Mouse (Mus musculus) cerebellum, postnatal 36 days (tissue): ENCODE data around the gene Mcur1.

ENCODE experiments used
- DNase-seq, 2 experiments: peaks; one replicate each; pipeline ENCODE4 v3.0.0; 2021 to 2022; ENCODE audit warnings: mixed read lengths in 2 of 2

The Mcur1 gene

DNA sequence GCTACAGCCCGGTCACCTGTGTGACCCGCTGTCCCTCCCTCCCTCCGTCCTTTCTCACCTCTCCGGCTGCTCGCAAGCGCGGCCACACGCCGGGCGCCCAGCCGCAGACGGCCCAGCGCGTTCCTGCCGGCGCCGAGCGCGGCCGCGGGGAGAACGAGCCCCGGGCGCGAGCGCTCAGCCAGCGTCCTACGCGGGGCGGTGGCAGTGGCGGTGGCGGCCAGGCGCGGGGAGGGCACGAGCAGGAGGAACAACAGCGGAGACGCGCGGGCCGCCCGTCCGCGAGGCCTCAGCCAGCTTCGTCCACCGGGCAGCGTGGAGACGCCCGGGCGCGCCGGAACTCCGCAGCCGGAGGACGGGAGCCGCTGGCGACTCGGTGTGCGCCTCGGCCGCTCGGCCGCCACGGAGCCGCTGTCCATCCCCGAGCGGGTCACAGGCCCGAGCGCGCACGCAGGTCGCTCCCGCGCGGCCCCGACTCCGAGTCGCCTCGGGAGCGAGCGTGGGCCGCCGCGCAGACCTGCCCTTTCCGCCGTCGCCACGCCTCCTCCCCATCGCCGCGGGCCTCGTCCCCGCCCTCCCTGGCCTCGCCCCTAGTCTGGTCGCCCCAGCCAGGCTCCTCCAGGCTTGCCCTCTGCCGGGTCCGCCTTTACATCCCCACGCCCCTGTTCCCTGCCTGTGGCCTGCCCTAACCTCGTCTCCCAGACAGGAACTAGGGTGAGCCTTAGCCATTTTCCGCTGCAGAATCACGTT lies at the start of gene Mcur1:
Gene Mcur1 (minus strand): TSS at position 481 of the 747 bp plus-strand sequence.
- DNase-seq, result peak; percentile 89 to 91

GRCm38 (mm10) chr13:43608854-43609253 lies 48.9 kb upstream of the Mcur1 start:
- no peak for DNase-seq

DNA sequence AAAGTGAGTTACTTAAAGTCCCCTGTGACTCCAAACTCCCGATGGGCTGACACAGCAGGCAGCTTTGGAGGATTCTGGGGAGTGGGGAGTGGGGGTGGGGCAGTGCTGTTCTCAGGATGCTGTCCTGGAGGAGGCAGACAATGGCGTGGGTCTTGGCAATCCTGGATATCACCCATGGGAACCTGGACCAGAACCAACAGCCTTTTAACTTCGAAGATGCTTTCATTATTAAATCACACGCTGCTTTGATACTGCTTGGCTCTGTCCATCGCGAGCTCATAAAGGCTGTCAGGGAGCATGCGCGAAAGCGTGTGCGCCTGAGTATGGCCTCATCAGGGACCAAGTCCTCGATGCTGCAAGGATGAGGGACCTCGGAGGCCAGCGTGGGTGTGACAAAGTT lies 43.1 kb upstream of the Mcur1 start:
- peak; percentile 30 to 37 for DNase-seq

DNA sequence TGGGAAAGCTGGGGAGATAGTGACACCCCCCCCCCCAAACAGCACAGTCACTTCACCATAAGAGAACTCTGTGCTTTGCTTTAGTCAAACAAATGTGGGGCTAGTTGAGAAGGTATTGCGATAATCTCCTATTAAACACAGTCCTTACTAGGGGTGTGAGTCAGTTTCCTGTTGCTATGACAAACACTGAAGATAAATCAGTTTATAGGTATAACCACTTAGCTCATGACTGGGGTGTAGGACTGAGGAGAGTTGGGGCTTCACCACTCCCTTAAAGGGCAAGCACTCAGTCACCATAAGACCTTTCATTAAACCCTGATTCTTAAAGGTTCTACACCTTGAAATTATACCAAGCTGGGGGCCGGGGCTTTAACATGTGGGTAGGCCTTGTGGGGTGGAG lies 42.4 kb upstream of the Mcur1 start:
- DNase-seq, result no peak

- no peak for DNase-seq
Observed at GRCm38 (mm10) chr13:43600967-43601366, 41.0 kb upstream of the Mcur1 start.

- peak; percentile 68 to 79 for DNase-seq
Observed at GRCm38 (mm10) chr13:43595896-43596295, 35.9 kb upstream of the Mcur1 start.

DNA sequence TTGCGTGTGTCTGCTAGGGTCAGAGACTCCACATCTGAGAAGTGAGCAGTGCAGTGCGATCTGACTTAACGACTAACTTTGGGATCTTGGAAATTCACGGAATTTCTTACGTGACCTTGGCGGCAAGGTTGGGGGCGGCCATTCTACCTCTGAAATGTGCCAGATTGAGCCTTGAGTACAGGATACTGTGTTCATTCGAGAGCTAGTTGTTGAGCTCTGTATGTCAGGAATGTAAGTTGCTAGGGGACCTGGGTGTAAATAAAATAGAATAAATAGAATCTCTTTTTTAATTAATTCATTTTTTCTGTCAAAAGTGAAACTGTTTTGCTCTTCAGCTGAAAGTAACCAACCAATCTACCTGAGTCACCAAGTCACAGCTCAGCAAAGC lies 32.7 kb upstream of the Mcur1 start:
- DNase-seq, result no peak

DNA sequence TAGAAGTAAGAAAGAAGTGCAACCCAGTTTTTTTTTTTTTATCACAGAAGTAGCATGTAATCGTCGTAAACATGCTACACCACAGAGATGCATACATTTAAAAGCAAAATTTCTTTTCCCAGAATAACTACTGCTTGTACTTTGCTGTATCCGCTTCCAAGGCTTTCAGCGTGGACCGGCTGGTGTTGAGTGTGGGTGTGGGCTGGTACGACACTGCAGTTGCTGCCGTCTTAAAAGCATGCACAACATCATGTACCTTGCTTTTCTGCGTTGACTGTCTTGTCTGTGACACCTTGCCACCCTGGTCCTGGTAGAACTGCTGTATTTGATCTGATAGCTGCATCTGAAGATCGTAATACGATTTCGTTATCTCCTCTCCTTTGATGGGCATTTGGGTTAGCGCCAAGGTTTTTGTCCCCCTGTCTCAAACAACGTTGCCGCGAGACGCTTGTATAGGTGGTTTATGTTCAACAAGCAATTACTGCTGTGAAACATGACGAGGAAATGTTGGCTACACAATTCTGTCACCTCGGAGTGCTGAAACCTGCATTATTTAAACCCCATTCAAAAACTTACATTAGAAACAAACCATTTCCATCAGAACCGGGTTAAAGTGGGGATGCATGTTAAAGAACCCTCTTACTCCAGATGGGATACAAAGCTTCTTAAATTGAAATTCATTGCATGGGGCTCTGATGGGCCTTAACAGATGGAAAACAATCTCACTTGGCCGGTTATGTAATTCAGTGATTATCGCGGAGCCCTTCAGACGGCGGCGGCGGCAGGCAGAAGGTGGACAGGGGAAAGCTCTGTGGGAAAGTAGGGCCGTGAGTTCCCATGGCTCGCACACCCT lies 32.1 kb upstream of the Mcur1 start:
- peak; percentile 35 to 40 for DNase-seq

GRCm38 (mm10) chr13:43587844-43588840 lies 28.2 kb upstream of the Mcur1 start:
- peak; percentile 44 to 46 for DNase-seq

GRCm38 (mm10) chr13:43586966-43587365 lies 27.0 kb upstream of the Mcur1 start:
- no peak for DNase-seq

GRCm38 (mm10) chr13:43585335-43585734 lies 25.3 kb upstream of the Mcur1 start:
- DNase-seq, result no peak

DNA sequence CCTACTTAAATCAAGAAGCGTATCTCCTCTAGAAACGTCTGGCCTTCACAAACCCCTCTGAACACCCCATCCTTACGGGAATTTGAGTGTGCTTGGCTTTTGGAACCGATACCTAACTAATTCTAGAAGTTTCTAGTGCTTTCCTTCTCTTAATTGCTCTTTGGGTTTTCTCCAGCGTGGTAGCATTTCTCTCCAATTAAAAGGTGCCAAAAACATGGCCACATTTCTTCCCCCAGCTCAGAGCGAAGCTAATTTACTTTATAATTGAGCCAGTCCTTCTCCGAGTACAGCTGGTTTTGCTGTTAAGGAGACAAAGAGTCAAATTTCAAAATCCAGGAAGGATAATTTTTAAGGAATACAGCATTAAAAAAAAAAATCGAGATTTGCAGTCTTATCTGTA lies 23.5 kb upstream of the Mcur1 start:
- no peak for DNase-seq

DNA sequence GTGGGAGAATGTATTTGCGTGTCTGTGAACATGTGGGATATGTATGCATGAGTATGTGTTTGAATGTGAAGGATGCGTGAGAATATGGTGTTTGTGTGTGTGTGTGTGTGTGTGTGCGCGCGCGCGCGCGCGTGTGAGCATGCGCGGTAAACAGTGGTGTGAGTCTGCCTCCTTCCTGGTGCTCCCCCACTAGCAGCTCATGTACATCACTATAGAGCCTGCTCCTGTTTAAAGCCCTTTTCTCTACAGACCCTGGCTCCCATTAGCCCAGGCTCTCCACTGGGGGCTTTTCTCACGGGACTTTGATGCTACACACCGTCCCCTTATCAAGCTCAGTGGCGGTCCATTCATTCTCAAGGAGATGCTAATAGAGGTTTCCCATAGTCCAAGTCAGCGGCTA lies 23.0 kb upstream of the Mcur1 start:
- no peak for DNase-seq

DNA sequence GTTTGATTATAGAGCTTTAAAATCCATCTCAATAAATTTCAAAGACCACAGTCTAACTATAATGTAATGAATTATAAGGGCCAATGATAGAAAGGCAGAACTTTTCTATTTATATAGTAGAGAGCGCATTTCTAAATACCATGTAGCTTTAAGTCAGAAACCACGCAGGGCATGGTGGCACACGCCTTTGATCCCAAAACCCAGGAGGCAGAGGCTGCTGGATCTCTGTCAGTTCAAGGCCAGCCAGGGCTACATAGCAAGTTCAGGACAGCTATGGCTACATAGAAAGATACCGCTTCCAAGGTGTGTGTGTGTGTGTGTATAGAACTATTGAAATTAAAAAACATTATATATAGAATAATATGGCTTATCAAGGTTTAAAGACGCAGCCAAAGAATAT lies 20.7 kb upstream of the Mcur1 start:
- DNase-seq, result no peak

GRCm38 (mm10) chr13:43579740-43580139 lies 19.7 kb upstream of the Mcur1 start:
- DNase-seq, result peak; percentile 72 to 74

DNA sequence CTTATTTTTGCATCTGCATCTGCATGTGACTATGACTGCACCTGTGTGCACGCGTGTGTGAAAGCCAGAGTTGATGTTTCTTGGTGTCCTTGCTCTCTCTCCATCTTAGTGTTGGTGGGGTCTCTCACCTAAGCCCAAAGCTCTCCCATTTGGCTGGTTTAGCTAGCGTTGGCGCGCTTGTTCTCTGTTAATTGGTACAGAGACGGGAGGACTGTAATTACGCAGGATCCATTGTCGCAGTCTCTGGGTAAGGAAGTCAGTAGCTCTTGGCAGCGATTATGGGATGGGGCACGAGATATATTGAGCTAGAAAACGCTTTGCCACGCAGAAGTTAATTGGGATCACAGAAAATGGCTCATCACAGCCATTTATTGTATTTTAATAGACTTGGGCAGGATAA lies 17.8 kb upstream of the Mcur1 start:
- no peak for DNase-seq

GRCm38 (mm10) chr13:43577254-43577653 lies 17.3 kb upstream of the Mcur1 start:
- peak in 1 of 2 experiments; percentile 26 for DNase-seq

DNA sequence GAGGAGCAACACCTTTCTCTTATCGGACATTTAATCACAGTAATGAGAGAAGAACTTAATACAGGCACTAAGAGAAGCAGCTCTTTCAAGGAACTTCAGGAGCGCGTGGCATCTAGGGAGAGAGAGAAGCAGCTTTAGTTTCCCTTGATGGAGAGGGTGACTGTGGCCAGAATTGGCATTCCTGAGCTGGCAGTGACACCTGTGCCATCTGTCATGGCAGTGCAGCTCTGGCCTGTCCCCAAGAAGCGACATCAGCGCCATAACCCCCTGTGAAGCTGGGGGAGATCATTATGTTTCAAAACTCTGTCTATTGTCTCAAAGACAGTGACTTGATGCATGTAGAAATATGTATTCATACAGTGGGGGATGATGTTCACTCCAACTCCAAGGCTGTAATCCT lies 15.4 kb upstream of the Mcur1 start:
- peak; percentile 82 to 84 for DNase-seq

GRCm38 (mm10) chr13:43573979-43574378 lies 14.0 kb upstream of the Mcur1 start:
- DNase-seq, result no peak

DNA sequence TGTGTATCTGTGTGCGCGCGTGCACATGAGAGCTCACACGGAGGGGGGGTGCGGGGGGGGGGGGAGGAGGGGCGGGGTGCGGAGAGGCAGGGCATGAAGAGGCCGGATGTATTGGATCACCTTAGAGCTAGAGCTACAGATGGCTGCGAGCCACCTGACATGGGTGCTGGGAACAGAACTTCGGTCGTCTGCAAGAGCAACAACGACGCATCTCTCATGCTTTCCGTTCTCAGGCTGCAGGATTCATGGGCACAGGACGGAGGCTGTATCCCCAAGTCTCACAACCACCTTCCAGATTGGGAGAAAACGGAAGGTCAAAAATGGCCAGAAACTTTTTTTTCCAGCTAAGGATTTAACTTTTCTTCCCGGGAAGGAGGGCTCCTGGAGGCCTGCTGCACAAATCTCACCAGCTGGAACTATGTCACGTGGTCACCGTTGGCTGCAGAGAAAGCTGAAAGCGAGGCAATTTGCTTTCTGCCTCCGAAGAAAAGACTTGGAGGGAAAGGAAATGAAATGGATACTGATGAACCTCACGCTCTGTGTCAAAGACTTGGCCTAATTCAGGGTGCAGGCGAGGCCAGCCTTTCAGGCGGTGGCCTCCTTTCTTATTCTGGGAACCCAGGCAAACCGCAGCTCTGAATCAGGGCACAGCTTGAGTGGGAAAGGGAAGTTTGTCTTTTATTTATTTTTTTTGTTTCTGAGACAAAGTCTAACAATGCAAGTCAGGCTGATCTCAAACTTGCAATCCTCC lies 7.3 kb upstream of the Mcur1 start:
- no peak for DNase-seq

DNA sequence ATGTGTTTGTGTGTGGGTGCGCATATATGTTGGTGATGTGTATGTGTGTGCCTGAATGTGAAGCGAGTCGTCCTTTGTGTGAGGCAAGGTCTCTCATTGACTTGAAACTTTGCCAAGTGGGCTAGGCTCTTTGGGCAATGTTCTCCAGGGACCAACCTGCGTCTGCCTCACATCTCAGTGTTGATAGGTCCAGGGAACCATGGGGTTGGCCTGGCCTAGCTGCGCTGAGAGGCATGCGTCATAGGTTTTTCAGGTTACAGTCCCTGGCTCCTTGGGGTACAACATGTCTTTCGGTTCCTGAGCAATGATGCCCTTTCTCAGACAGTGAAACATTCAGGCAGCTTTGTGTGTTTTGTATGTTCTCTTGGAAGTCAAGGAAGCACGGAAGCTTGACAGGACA lies 6.2 kb upstream of the Mcur1 start:
- no peak for DNase-seq

DNA sequence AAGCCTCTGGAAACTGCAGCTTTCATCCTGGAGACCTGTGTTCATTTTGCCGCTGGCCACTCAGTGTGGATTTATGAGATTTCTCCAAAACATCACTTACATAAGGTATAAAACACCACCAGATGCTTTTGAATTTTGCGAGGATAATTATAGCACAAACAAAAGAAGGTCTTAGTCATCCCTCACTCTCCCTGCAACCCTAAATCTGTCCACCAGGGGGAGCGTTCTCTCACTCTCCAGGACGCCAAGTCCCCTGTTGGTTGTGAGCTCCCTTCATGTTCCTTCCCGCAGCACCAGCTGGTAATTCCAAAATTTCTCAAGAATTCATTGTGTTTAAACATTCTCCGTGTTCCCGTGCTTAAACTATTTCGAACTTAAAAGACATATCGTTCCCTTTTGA lies 5.4 kb upstream of the Mcur1 start:
- peak; percentile 80 to 85 for DNase-seq
